Mouse (Mus musculus) midbrain, postnatal 0 days (tissue): ENCODE data around the gene Gm17622. TPM values are rescaled to one million over a fixed set of nuclear protein-coding genes. Genes with fewer than 3 reads are reported as not detected.

Experiments used
- ATAC-seq: fragments of 200-750 bp; cut with Nextera tagmentation; 2 replicates; pipeline ENCODE4 v1.8.0; 2017; ENCODE audit warnings: moderate number of reproducible peaks, mild to moderate bottlenecking, moderate TSS enrichment, moderate library complexity; ENCODE audit not compliant: low FRiP score
- DNase-seq: peaks from one replicate; pipeline ENCODE4 v3.0.0-alpha.2; 2015; ENCODE audit warnings: low spot score
- H3K27ac ChIP-seq: fragments of 300-500 bp; sonication (generic); 2 replicates; pipeline ENCODE4 v1.5.1; 2014; ENCODE audit warnings: low read depth, mild to moderate bottlenecking, low read length, mixed read lengths
- H3K27me3 ChIP-seq: fragments of 300-500 bp; sonication (generic); 2 replicates; pipeline ENCODE4 v1.6.1; 2014; ENCODE audit warnings: low read length, control low read depth, mixed read lengths; ENCODE audit not compliant: insufficient read depth
- H3K36me3 ChIP-seq: fragments of 300-500 bp; sonication (generic); 2 replicates; pipeline ENCODE4 v1.6.1; 2014; ENCODE audit warnings: low read length, control low read depth, mixed read lengths; ENCODE audit not compliant: insufficient read depth
- H3K4me1 ChIP-seq: fragments of 300-500 bp; sonication (generic); 2 replicates; pipeline ENCODE4 v1.6.1; 2014; ENCODE audit warnings: mild to moderate bottlenecking, control low read depth, antibody characterized with exemption, low read length, mixed read lengths; ENCODE audit not compliant: insufficient read depth
- H3K4me2 ChIP-seq: fragments of 300-500 bp; sonication (generic); 2 replicates; pipeline ENCODE4 v1.6.1; 2014; ENCODE audit warnings: low read depth, mild to moderate bottlenecking, low read length, mixed read lengths; ENCODE audit not compliant: poor library complexity, severe bottlenecking
- H3K4me3 ChIP-seq: fragments of 300-500 bp; sonication (generic); 2 replicates; pipeline ENCODE4 v1.5.1; 2014; ENCODE audit warnings: low read depth, mild to moderate bottlenecking, low read length, moderate library complexity
- H3K9ac ChIP-seq: fragments of 300-500 bp; sonication (generic); replicated peaks from 2 replicates; pipeline ENCODE4 v1.6.1; 2014; ENCODE audit warnings: mild to moderate bottlenecking, low read length, moderate library complexity, mixed read lengths; ENCODE audit not compliant: poor library complexity, severe bottlenecking
- H3K9me3 ChIP-seq: fragments of 300-500 bp; sonication (generic); 2 replicates; pipeline ENCODE4 v1.6.1; 2016; ENCODE audit warnings: low read length, control low read depth
- CTCF ChIP-seq: IDR thresholded peaks from 2 replicates; pipeline ENCODE4 v1.5.1; 2016; ENCODE audit warnings: antibody characterized with exemption, mild to moderate bottlenecking
- WGBS: fragments of 180-500 bp; shearing (Covaris S2); extraction: QIAGEN DNeasy Blood & Tissue Kit; methylation state at CpG from one replicate; pipeline ENCODE4 v1.1.7; 2014; 5-methylcytosine and 5-hydroxymethylcytosine counted together
- polyA plus RNA-seq: library from polyadenylated mRNA; unstranded; fragments of >200 nt; fragmentation: Nextera tagmentation; extraction: Ambion mirVana; gene quantifications from 2 replicates; pipeline ENCODE4 v1.2.1, GENCODE M21; 2015
- total RNA-seq: library from RNA; depleted of rRNA; stranded (reverse); fragments of >200 nt; gene quantifications from 2 replicates; pipeline ENCODE4 v1.2.3, GENCODE M21; 2014

The Gm17622 gene
- total and polyA plus RNA-seq, 2 experiments from 2014 or later, result not detected

GRCm38 (mm10) chr13:96496630-96497029 lies 6.1 kb downstream of the Gm17622 start:
- no peaks in the 10 kb centered on the region for H3K9me3 ChIP-seq
- 84% methylated on average over 8 of the region's 8 CpGs for WGBS
- no peaks in the 10 kb centered on the region for H3K27me3 ChIP-seq
- TF ChIP-seq CTCF, result no peak
- H3K4me1 ChIP-seq, result no peaks in the 10 kb centered on the region
- H3K27ac ChIP-seq, result no peak overlapping the region
- H3K9ac ChIP-seq, result no peak overlapping the region
- DNase-seq, result no peak
- H3K4me2 ChIP-seq, result no peak overlapping the region
- no peak for ATAC-seq
- no peak overlapping the region for H3K4me3 ChIP-seq
- no peaks in the 10 kb centered on the region for H3K36me3 ChIP-seq

DNA sequence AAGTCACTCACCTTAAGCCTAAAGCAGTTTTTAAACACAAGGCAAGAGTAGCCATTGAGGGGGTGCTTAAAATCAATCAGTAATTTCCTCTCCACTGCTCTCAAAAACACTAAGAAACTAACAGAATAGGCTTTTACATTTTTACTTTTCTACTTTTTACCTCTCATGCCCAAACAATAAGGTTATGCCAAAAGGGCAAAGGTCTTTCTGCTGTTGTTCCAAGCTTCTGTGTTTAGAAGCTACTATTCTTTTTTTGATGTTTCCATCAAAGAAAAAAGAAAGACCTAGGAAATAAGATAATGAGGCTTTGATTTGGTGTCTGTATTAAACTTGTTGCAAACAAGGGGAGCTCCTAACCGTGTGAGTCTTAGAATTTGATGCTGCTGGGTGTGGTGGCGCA lies 9.4 kb downstream of the Gm17622 start:
- no peak for DNase-seq
- WGBS, result 71% methylated on average over 2 of the region's 2 CpGs
- TF ChIP-seq CTCF, result no peak

DNA sequence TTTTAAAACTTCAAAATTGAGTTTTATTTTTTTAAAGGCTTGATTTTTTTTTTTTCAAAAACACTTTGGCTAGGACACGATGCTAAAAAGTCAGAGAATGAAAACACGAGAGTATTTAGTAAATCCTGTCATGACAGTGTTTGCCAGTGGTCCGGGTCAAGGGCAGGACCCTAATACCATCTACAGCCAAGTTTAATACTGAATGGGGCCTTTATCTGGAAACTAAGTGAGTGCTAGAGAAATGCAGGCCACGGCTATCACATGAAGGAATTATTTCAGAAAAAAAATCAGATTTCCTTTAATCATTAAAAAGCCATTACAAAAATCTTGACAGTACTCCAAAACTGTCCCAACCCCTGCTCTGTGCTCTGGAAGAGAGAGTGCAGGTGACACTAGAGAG lies 15.1 kb downstream of the Gm17622 start:
- Histone ChIP-seq H3K4me1 (no peaks in the 10 kb centered on the region), H3K9me3 (no peaks in the 10 kb centered on the region), H3K4me3 (no peak overlapping the region), H3K4me2 (no peak overlapping the region), H3K27ac (no peak overlapping the region), H3K27me3 (no peaks in the 10 kb centered on the region), H3K36me3 (no peaks in the 10 kb centered on the region), H3K9ac (no peak overlapping the region)
- WGBS, result 83% methylated on average over 4 of the region's 4 CpGs
- DNase-seq, result no peak
- no peak for ATAC-seq
- no peak for TF ChIP-seq CTCF

More for the DNA sequence above, 9.4 kb downstream of the Gm17622 start:
- H3K4me2 ChIP-seq, result no peak overlapping the region
- no peak for ATAC-seq
- no peaks in the 10 kb centered on the region for H3K4me1 ChIP-seq
- H3K4me3 ChIP-seq, result no peak overlapping the region
- H3K27ac ChIP-seq, result no peak overlapping the region
- H3K9me3 ChIP-seq, result no peaks in the 10 kb centered on the region
- no peaks in the 10 kb centered on the region for H3K36me3 ChIP-seq
- no peaks in the 10 kb centered on the region for H3K27me3 ChIP-seq
- no peak overlapping the region for H3K9ac ChIP-seq

DNA sequence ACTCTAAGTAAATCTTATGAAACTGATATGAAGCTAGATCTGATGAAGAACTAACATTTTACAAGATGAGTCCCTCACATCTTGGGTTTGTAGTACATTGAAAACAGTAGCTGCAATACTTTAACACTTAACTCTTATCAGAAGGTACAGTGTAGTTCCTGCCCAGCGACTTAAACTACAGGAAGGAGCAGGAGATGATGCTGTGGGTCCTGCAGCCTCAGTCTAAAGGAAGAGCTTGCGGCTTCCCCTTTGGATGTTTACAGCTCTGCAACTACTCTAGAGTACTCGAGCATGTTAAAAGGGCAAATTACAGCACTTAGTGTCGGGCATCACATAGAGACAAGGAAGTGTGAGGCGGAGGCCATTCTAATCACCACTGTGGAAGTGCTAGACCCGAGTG lies 15.8 kb downstream of the Gm17622 start:
- WGBS, result 91% methylated on average over 6 of the region's 6 CpGs
- no peak overlapping the region for H3K9ac ChIP-seq

DNA sequence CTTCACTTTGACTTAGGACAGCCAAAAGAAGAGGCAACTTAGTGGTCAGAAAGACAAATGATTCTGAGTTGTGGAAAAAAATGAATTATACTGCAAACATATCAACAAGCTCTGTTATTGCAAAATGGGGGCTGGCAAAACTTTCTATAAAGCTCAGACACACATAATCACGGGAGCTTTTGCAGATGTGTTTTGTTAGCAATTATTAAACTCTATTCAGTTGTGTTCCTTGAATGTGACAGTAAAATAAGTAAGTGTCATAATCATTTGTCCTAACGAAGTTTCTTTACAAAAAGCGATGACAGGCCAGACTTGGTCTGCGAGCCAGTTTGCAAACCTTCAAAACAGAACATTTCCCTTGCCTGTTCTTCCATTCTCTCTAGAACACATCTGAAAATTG lies 17.0 kb downstream of the Gm17622 start:
- no peak for ATAC-seq
- DNase-seq, result no peak
- Histone ChIP-seq H3K4me2 (no peak overlapping the region), H3K36me3 (no peaks in the 10 kb centered on the region), H3K4me3 (no peak overlapping the region), H3K9me3 (no peaks in the 10 kb centered on the region), H3K27me3 (no peaks in the 10 kb centered on the region), H3K4me1 (no peaks in the 10 kb centered on the region), H3K9ac (no peak overlapping the region), H3K27ac (no peak overlapping the region)
- 93% methylated on average over 4 of the region's 4 CpGs for WGBS
- no peak for TF ChIP-seq CTCF

More for the DNA sequence above, 15.8 kb downstream of the Gm17622 start:
- H3K4me3 ChIP-seq, result no peak overlapping the region
- no peaks in the 10 kb centered on the region for H3K9me3 ChIP-seq
- H3K4me1 ChIP-seq, result no peaks in the 10 kb centered on the region
- no peak for TF ChIP-seq CTCF
- H3K36me3 ChIP-seq, result no peaks in the 10 kb centered on the region
- no peak for ATAC-seq
- H3K27ac ChIP-seq, result no peak overlapping the region
- no peak overlapping the region for H3K4me2 ChIP-seq
- no peaks in the 10 kb centered on the region for H3K27me3 ChIP-seq
- DNase-seq, result no peak

DNA sequence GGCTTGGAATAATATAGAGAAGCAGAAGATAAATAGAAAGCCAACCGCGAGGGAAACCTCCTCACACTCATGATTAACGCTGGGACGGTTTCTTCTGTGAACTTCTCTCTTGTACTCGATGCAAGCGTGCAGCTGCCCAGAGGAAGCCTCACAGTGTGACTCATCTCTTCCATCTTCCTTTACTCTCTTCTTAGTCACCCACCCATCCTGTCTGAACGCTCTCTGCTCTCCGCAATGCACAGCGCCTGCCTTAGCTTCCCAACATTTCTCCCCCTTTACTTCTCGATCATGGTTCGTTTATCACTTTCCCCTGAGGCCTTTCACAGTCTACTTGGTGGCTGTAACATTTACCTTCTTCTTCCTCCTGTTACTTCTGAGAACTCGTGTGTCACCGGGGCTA lies 20.1 kb downstream of the Gm17622 start:
- H3K36me3 ChIP-seq, result no peaks in the 10 kb centered on the region
- H3K4me2 ChIP-seq, result no peak overlapping the region

More for the DNA sequence above, 20.1 kb downstream of the Gm17622 start:
- Histone ChIP-seq H3K9ac (no peak overlapping the region), H3K4me3 (no peak overlapping the region), H3K4me1 (no peaks in the 10 kb centered on the region), H3K9me3 (no peaks in the 10 kb centered on the region), H3K27ac (no peak overlapping the region), H3K27me3 (no peaks in the 10 kb centered on the region)
- DNase-seq (no peak), ATAC-seq (no peak)
- 81% methylated on average over 13 of the region's 13 CpGs for WGBS
- TF ChIP-seq CTCF, result no peak
